Mouse (Mus musculus) layer of hippocampus, adult 11-12 months (tissue): Measurements from ENCODE around the gene Aip.
"Not testable (repeated sequence)": the region's sequence is repeated elsewhere in the genome, so short reads cannot be mapped to it uniquely, and the experiment has no call there.

ENCODE experiments used
- DNase-seq: peaks from one replicate; pipeline ENCODE4 v3.0.0; 2022; ENCODE audit warnings: low spot score

Gene Aip

DNA sequence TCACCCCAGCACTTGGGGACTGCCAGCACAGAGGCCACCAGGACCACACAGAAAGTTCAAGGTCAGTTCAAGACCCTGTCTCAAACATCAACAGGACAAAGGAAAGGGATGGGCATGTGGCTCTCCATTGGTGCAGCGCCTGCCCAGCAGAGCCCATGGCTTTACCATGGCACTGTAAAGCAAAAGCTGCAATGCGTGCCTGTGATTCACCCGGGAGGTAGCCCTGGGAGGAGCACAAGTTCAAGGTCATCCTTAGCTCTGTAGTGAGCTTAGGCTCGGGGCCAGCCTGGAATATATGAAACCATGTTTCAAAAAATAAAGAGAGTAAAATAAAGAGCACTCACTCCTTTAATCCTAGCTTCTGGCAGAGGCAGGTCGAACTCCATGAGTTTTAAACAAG lies 26.2 kb upstream of the Aip start:
- DNase-seq, result no peak

DNA sequence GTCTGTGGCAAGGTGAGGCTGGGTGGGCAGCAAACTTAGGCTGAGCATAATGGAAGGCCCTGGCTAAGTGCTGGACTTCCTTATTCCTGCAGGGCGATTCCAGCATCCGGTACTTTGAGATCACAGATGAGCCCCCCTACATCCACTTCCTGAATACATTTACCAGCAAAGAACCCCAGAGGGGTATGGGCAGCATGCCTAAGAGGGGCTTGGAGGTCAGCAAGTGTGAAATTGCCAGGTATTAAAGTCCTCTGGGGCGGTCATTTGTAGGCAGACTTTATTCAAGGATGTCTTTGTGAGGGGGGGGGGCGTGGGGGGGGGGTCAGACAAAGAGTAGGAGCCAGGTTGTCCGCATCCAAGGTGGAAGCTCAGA lies 25.8 kb upstream of the Aip start:
- no peak for DNase-seq

DNA sequence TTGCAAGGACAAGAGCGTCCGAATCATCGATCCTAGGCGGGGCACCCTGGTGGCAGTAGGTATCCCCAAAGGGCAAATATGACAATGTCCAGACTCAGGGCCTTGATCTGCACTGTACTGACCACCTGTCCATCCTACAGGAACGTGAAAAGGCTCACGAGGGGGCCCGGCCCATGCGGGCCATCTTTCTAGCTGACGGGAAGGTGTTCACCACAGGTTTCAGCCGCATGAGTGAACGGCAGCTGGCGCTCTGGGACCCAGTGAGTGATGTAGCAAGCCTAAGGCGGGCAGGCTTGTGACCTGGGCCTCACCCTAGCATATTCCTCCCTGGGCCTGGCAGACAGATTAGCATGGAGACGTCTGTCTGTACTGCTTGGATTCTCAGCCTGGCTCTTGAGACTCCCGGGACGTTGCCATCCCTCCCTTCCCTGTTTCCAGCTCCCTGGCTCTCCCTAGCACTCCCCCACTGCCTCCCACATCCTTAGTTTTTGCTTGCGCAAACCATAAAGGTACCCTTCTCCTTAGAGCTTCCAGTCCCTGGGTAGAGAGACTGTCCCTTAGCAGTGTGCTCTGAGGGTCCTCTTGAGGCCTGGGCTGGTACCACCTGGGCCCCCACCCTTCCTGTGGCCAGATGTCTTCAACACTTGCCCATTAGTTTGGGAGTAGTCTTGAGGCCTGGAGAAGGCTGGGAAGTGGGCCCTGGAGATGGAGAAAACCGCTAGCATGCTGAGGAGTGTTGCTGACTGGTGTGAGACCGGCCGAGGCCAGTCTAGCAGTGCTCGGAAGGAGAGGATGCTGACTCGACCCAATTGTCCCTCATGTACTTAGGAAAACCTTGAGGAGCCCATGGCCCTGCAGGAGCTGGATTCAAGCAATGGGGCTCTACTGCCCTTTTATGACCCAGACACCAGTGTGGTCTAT lies 25.2 kb upstream of the Aip start:
- no peak for DNase-seq

DNA sequence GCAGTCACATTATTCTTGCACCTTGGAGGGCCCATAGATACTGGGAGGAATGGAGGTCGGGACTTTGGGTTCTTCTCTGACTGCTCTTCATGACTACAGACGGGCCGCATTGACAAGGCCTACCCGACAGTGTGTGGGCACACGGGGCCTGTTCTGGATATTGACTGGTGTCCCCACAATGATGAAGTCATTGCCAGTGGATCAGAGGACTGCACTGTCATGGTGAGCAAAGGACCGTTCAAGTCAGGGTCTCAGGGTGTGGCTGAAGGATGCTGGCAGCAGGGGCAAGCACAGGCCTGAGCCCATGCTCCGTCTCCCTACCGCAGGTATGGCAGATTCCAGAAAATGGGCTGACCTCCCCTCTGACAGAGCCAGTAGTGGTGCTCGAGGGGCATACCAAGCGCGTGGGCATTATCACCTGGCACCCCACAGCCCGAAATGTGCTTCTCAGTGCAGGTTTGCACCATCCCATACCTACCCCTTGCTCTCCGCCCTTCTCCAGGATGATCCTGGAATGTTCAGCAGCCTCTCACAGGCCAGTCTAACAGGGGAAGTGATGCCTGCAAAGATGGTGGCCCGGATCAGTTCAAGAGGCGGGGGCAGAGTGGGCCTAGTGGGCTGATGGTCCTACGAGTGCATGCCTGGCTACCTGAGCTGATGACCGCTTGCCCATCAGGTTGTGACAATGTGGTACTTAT lies 24.3 kb upstream of the Aip start:
- no peak for DNase-seq

DNA sequence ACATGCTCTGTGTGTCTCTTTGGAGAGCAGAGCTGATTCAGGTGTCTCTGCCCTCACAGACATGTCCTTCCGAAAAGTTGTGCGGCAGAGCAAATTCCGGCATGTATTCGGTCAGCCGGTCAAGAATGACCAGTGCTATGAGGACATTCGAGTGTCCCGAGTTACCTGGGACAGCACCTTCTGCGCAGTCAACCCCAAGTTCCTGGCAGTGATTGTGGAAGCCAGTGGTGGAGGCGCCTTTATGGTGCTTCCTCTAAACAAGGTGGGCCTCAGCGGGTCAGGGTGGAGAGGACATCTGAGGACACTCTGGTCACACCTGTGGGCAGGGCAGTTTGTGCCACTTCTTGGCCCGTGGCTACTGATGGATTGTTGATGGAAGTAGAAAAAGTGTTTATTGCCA lies 23.6 kb upstream of the Aip start:
- no peak for DNase-seq

DNA sequence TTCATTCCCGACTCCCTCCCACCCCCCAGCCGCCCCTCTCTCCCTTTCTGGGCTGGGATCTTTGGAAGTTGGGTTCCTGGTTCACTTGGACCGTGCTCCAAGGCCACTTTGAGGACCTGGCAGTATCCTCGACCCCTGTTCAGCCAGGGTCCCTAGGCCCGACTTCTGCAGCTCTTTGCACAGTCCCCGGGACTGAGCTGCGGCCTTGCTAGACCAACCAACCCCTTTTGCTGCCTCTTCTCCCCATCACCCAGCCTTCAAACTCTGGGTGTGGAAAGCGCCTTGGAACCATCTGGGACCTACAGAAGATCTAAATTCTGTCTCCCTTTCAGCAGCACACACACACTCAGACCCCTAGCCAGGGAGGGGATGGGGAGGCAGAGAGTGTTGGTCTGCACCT lies 23.2 kb upstream of the Aip start:
- DNase-seq, result no peak

DNA sequence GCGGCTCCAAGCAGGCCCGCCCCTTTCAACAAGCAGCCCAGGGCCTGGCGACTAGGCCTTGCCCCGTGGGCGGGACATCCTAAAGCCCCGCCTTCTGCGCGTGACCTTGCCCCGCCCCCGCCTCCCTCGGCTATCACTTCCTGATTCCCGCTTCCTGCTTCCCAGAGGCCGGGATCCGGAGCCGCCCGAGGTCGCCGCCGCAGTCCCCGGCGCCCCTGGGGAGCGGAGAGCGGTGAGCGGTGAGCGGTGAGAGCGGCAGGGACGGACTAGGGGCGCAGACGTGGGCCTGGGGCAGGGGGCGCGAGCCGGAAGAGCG lies 22.8 kb upstream of the Aip start, which contains the start of gene Coro1b:
TSS of gene Coro1b (plus strand) at position 129 of the 316 bp plus-strand sequence.
- peak; percentile 96 for DNase-seq

DNA sequence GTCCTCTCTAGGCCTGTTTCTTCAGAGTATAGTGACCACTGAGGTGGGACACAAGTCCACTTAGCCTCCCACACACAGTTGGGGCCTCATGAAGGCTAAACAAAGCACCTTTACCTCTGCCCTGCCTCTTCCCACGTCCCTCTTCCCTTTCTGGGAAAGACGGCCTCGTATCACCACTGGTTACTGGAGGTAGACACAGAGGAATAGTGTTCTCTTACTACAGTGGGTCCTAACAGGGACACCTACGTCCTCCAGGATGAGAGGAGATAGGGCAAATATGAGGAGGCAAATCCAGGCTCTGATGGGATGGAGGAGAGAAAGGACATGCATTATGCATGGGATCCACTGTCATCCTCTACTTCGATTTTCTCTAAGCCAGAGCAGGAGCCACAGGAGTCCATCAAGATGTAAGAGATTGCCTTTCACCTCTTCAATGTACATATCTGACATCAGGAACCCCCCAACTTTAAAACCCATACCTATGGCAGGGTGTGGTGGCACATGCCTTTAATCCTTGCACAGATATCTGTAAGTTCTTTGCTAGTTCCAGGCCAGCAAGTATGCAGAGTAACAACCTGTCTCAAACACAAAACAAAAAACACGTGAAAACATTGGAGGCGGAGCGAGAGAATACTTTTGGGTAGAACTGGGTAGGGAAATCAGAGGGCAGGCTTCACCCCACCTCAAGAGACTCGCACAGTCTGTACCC lies 22.3 kb upstream of the Aip start:
- DNase-seq, result no peak

DNA sequence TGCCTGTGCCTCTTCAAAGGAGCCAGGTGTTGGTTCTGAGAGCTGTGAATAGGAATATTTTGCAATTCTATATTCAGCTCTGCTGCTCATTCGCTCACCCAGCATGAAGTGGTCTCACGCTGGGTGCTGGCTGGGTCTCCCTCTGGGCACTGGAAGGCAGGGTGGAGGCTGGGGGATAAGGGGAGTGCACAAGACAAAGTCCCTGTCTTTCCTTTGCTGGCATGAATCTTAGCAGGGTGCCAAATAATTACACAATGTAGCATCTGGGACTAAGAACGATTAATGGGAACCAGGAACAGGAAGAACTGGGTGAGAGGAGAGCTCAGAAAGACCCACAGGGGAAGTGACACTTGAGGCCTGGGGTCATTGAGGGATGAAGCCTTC lies 21.4 kb upstream of the Aip start:
- no peak for DNase-seq

DNA sequence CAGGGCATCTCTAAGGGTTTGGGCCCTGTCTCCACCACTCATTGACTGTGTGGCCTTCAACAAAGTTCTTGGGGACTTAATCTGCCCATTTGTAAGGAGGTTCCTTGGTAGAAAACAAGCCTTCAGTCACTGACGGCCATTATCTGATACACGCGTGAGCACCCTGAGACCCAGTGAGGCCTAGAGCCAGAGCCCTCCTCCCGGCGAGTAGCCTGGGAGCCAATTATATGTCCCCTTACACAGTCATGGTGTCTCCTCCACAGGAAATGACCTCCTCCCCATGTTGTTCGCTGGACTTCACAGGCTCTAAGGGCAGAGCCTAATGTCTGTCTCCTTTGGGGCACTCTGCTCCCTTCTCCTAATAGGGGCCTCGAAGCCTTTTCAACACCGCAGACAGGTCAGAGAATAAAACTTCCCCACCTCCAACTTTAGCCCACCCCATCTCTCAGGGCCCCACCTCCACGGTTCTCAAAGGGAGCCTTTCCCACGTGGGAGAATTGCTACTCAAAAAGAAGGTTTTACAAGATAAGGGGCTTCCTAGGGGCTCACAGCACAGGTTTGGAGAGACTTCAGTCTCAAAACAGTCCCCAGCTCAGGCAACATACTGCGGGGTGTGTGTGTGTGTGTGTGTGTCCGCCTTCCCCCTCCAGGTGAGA lies 20.8 kb upstream of the Aip start:
- DNase-seq, result no peak

DNA sequence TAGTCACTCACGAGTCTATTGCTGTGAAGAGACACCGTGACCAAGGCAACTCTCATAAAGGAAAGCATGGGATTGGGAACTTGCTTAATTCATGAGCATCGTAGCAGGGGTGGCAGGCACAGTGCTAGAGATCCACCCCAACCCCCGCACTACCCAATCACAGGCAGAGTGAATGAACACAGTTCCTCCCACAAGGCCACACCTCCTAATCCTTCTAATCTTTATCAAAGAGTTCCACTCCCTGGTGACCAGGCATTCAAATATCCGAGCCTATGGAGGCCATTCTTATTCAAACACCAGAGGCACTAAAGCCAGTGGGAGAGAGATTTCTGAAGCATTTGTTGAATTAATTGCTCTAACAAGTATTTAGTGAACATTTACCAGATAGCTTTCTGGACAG lies 20.3 kb upstream of the Aip start:
- DNase-seq, result no peak

DNA sequence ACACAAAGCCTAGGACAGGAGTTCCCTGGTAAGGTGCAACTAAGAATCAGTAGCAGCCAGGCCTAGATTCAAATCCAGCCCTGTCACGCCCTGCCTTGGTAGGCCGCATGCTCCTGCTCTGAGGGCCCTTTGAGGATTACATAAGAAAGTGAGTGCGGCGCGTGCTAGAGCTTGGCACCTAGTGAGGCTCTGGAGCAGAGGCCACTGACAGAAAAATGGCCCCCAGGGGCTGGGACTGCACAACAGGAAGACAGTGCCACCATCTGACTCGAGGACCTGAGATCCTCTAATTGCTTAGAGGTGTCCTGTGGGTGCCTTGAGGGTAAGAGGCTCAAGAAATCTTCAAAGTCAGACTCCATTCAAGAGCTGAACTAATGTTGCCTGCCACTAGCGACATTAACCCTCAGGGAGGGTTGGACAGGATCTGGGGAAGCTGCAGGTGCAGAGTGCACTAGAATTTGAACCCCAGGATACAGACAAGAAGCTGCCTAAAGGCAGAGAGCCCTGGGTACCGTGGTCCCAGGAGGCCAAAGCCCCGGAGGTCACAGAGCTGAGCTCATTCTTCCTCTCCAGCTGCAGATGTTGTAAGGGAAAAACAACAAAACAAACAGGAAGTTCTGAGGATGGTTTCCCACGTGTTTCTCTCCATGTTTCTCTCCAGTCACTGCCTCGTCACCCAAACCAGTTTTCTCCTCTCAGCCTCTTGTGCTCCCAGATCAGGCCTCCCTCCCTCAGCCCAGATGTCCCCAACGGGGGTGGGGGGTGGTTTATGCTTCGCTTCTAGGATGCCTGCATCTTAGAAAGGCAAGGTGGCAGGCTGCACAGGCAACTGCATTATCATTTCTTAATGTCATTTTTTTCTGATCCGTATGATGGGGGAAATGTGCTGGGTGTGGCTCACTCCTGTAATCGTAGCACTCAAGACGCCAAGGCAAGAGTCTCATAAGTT lies 19.2 kb upstream of the Aip start:
- no peak for DNase-seq

DNA sequence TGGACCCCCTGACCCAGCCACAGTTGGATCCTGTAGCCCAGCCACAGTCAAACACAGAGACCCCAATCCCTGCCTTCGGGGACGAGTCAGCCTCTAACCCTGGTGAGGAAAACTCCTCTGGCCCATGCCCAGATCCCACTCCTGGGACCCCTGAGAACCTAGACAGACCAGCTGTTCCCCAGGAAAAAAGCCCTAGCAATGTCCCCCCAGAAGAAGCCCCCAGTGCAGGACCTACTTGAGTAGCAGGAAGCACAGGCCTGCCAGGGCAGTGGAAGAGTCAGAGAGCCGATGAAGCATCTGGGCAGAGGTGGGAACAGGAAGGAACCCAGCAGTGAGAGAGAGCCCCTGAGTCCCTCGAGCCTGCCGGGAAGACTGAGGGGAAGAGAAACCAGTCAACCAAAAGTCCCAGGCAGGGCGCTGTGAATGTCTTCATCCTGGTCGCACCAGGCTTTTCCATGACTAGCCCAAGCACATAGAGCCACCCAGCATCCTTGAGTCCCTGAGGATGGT lies 18.2 kb upstream of the Aip start, which contains the start of gene Cabp4:
TSS of gene Cabp4 (minus strand) at position 275 of the 510 bp plus-strand sequence.
- no peak for DNase-seq

DNA sequence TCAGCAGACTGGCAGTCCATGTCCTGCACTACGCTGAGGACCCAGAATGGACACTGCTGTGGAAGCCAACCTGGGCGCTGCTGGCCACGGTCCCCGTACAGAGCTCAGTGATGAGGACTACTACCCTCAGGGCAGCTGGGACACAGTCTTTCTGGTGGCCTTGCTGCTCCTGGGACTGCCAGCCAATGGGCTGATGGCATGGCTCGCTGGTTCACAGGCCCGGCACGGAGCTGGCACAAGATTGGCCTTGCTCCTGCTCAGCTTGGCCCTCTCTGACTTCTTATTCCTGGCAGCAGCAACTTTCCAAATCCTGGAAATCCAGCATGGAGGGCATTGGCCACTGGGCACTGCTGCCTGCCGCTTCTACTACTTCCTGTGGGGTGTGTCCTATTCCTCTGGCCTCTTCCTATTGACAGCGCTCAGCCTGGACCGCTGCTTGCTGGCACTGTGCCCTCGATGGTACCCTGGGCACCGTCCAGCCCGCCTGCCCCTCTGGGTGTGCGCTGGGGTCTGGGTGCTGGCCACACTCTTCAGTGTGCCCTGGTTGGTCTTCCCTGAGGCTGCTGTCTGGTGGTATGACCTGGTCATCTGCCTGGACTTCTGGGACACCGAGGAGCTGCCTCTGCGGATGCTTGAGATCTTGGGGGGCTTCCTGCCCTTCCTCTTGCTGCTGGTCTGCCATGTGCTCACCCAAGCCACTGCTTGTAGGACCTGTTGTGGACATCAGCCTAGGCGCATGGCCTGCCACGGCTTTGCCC lies 16.9 kb upstream of the Aip start:
- no peak for DNase-seq

DNA sequence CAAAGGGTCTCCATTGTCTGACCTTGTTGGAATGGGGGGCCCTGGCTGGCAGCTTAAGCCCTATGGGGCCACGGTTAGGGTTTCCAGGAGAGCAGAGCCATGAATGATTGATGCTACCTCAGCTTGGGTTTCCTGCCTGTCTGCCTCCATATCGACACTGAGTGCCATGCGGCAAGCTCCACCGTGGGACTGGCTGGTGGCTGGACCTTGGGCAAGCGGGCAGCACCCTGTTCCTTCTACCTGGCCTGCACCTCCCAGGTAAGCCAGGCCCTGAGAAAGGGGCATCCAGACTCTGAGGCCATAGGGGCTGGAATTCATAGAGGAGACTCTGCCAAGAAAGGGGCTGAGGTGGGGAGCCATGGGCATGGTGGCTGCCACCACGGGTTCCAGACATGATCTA lies 14.5 kb upstream of the Aip start:
- no peak for DNase-seq

DNA sequence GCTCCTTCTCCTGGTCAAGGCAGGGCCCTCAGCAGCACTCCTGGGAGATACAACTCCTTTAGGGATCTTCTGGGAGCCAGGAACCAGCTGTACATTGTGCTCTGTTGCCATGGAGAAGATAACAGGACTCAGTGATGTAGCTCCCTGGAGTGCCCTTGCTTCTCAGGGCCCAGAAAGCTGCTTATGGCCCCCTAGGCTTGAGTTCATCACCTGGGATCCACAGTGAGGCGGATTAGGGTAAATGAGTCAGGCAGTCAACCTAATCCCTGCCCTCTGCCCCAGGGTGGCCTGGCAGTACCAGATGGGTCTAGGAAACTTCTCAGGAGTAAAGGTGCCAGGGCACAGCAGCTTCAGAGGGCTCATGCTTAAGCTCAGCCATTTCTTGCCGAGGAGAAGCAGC lies 13.8 kb upstream of the Aip start, which contains the start of gene Gpr152:
TSS of gene Gpr152 (plus strand) at position 342 of the 400 bp plus-strand sequence.
- DNase-seq, result no peak

DNA sequence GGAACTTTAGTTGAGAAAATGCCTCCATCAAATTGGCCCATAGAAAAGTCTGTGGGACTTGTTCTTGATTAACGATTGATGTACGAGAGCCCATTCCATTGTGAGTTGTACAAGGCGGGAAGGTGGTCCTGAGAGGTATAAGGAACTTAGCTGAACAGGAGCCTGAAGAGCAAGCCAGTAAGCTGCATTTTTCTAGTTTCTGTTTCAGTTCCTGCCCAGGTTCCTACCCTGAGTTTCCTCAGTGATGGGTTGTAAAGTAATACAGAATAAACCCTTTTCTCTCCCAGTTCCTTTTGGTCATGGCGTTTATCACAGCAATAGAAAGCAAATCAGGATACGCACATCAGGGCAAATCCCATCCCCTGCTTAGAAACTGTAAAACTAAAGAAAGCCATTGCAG lies 12.3 kb upstream of the Aip start:
- no peak for DNase-seq

DNA sequence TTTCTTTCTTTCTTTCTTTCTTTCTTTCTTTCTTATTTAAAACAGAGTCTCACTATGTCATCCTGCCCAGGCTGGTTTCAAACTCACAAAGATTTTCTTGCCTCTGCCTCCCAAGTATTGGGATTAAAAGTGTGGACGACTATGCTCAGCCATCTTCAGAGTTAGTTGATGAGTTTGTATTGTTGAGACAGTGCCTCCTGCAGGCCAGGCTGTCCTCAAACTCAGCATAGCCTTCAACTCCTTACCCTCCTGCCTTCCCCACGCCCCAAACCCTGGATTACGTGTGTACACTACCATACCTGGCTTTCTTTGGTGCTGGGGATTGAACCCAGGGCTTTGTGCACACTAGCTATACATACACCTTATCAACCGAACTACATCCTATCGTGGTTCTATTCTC lies 10.8 kb upstream of the Aip start:
- no peak for DNase-seq

DNA sequence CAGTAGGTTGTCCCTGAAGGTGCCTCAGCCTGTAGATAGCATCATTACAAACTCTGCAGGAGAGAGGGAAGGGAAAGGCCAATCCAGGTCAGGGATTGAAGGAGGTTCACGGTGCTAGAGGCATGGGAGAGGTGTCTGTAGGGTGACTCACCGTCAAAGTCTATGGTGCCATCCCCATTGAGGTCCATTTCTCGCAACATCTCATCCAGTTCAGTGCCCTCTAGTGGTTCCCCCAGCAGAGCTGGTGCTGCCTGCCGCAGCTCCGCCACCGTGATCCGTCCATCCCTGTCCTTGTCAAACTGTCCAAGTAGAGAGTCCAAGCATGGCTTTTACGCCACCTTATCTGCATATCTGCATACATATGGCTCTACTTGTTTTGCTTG lies 10.3 kb upstream of the Aip start:
- DNase-seq, result not testable (repeated sequence)
